Mouse (Mus musculus): Measurements from ENCODE around the gene Bcl7b.
A peak's percentile ranks its signal among the peaks of the same experiment; 100 is the strongest.

Bcl7b gene

GRCm38 (mm10) chr5:135168063-135169062 is at the start of gene Bcl7b:
Gene Bcl7b (plus strand): TSS chr5:135168283.
- DNase-seq (ENCODE audit: low spot score) = peak; percentile 99

DNA sequence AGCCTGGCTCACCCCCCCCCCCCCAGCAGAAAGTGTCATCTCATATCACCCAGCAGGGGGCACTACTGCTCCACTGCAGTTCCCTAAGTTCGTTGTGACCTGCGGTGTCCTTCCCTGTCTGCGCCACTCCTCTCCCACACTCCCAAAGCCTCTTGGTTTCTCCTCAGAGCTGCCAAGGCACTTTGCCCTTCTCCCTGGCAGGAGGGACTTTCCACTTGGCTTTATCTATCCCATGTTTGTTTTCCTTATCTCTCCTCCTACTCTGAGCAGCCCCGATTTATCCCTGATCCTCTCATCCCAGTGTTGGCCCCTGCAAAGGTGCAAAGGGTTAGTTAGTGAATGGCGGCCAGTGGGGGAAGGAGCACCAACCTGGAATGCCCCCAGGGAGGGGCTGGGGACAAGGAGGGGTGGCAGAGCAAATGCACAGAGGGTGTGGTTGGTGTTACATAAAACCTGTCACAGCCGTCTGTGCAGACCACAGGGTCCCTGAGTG is 49.4 kb upstream of the Bcl7b start:
- peak; percentile 64 for DNase-seq (ENCODE audit: low spot score)

DNA sequence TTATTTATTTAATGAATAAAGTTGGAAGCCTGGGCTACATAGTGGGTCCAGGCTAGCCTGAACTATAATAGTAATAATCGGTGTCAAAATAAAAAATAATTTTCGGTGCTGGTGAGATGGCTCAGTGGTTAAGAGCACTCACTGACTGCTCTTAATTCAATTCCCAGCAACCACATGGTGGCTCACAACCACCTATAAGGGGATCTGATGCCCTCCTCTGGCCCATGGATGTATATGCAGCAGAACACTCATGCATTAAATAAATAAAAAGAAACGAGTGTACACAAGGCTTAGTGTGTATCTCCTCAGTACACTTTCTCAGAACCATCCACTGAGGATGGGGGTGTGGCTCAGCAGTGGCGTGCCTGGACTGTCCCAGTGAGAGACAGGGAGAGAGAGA is 47.3 kb upstream of the Bcl7b start:
- no peak for DNase-seq (ENCODE audit: low spot score)

DNA sequence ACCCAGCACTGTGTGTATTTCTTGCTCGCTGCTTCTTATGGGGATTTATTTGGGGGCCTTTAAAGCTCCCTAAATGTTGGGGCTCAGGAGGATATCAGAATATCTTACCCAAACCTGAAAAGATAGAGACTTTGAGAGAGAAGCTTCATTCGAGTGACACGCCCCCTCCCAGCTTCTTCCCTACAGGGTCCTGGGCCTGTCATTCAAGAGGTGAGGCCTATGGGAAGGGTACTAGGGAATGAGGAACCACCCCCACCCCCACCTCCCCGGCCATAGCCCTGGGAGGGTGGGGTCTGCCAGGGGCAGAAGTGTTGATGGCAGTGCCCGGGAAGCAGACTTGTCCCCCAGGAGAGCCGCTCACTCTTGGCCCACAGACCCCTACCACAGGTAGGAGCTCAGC is 42.0 kb upstream of the Bcl7b start:
- DNase-seq (ENCODE audit: low spot score) = no peak

DNA sequence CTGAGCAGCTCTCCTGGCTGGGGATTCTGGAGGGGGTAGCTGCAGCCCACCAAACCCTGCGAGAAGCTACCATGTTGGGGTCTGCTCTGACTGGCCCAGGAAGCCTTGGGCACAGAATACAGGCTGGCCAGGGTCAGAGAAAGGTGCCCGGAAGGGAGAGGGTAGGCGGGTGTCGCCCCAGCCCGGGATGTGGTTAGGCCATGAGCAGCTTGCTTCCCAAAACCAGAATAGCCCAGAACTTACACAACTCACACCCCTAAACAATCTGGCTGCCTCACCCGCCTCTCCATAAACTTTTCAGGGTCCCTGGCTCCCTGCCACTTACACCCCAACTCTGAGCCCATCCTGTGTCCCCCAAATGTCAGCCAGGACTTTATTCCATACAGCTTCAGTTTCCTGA is 40.4 kb upstream of the Bcl7b start:
- DNase-seq (ENCODE audit: low spot score) = no peak

DNA sequence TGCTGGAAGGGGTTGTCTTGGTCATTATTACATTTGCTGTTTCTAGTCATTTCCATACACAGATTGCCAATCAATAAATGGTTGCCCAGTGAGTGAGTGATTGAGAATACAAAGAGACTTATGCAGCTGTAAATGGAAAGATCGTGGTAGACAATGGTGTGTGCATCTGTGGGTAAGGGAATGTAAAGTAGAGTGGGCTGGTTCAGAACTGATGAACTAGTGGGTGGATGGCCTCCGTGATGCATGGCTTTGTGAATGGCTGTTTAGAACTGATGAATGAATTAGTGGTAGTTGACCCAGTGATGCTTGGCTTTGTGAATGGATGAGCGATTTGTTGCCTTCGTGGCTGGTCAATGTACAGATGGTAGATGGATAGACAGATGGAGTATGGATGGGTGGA is 38.3 kb upstream of the Bcl7b start:
- DNase-seq (ENCODE audit: low spot score) = no peak

DNA sequence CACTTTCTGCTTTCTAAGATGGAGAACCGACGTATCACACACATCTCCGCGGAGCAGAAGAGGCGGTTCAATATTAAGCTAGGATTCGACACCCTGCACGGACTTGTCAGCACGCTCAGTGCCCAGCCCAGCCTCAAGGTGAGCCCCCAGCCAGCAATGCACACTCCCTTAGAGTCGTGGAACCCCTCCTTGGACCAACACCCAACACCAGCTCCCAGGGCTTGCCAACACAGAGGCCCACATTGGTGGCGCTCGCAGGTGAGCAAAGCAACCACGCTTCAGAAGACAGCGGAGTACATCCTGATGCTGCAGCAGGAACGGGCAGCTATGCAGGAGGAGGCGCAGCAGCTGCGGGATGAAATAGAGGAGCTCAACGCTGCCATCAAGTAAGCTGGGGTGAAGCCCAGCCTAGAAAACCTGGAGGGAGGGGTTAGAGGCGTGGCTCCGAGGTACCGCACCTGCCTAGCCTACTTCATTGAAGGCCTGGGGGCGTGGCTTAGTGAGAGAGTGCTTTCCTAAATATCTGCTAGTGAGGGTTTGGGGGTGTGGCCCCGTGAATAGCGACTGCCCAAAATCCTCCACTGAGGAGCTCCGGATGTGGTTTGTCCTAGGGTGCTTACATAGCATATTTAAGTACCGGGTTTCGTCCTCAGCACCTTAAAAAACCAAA is 34.2 kb upstream of the Bcl7b start:
- peak; percentile 84 for DNase-seq (ENCODE audit: low spot score)

- peak; percentile 34 for DNase-seq (ENCODE audit: low spot score)
Measured at GRCm38 (mm10) chr5:135134534-135134933, 33.5 kb upstream of the Bcl7b start.

DNA sequence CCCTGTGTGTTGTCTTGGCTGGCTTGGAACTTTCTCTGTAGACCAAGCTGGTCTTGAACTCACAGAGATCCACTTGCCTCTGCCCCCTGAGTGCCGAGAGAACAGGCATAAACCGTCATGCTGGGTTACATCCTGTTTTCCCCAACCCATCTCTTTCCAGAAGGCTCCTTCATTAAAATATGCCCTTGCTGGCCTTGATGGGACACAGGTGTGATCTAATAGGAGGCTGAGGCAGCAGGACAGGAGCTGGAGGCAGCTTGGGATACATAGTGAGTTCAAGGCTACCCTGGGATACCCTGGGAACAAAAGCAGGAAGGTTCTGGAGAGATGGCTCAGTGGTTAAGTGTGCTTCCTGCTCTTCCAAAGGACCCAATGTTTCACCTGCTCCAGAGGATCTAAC is 28.2 kb upstream of the Bcl7b start:
- no peak for DNase-seq (ENCODE audit: low spot score)

DNA sequence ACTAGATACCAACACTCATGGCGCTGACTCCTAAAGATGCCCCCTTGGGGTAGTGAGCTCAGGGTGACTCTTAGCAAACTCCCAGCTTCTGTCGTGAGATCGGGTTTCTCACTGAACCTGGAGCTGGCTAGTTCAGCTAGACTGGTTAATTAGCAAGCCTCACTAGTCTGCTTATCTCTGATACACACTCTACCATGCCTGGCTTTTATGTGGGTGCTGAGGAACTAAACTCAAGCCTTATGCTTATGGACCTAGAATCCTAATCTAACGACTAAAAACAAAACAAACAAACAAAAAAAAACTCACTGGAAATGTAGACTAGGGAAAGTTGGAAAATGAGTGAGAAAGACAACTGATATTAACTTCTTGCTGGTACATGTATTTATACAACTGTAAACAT is 23.6 kb upstream of the Bcl7b start:
- DNase-seq (ENCODE audit: low spot score) = no peak

- no peak for DNase-seq (ENCODE audit: low spot score)
Measured at GRCm38 (mm10) chr5:135145532-135145931, 22.6 kb upstream of the Bcl7b start.

GRCm38 (mm10) chr5:135145955-135146354 is 22.1 kb upstream of the Bcl7b start:
- DNase-seq (ENCODE audit: low spot score) = no peak

DNA sequence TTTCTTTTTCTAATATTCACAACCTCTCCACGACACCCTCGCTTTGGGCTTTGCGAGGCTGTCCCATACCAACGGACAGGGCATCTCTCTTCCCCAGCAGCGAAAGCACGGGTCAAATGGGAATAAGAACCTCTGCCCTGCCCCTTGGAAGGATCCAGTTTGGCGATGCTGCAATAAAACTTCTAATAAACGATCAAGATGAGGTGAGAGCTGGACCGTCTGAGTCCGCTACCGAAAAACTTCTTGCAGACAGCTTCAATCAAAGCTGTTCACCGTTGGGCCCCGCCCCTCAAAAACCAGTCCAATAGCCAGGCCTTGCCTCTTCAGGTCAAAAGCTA is 19.4 kb upstream of the Bcl7b start:
- no peak for DNase-seq (ENCODE audit: low spot score)

- peak; percentile 99 for DNase-seq (ENCODE audit: low spot score)
Measured at GRCm38 (mm10) chr5:135149053-135149819, 18.8 kb upstream of the Bcl7b start, which contains the start of gene Tbl2. Gene Tbl2 (plus strand): TSS chr5:135149657.

GRCm38 (mm10) chr5:135149820-135150178 is 18.3 kb upstream of the Bcl7b start:
- DNase-seq (ENCODE audit: low spot score) = no peak

GRCm38 (mm10) chr5:135156496-135156895 is 11.6 kb upstream of the Bcl7b start:
- DNase-seq (ENCODE audit: low spot score) = no peak

GRCm38 (mm10) chr5:135161221-135161620 is 6.9 kb upstream of the Bcl7b start:
- DNase-seq (ENCODE audit: low spot score) = peak; percentile 85

DNA sequence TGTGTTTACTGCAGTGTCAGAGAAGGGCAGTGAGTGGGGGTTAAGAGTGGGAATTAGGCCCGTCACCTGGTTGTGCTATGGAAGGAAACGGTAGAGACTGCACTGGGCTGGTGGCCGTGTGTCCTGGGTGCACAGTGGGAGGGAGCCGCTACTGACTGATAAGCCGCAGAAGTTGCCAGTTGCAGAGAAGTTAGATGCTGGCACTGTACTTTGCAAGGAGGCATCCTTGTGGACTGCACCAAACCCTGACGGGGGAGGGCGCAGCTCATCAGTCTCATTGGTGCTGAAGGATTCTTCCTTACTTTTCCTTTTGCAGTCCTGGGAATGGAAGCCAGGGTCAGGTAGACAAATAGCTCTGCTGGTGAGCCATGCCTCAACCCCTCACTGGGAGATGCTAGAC is 6.4 kb upstream of the Bcl7b start:
- no peak for DNase-seq (ENCODE audit: low spot score)

DNA sequence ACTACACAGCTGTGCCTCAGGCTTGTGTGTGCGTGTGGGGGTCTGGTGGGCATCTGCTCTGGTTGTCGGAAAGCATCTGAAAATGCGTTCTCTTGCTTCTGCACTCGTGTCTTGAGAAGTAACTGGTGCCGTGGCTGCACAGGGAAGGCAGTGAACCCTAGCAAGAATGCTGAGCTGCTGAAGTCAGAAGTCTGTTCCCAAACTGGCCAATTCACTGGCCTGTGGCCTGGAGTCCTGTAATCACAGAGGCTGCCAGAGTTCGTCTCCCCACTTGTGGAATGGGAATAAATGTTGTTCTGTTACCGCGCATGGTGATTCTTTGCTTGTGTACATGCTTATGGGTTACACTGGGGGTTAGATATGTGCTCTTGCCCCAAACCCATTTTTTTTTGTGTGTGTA is 5.7 kb upstream of the Bcl7b start:
- DNase-seq (ENCODE audit: low spot score) = no peak

GRCm38 (mm10) chr5:135162821-135163220 is 5.3 kb upstream of the Bcl7b start:
- no peak for DNase-seq (ENCODE audit: low spot score)

- no peak for DNase-seq (ENCODE audit: low spot score)
Measured at GRCm38 (mm10) chr5:135166909-135167308, 1.2 kb upstream of the Bcl7b start.

GRCm38 (mm10) chr5:135167469-135167868 is 614 bp upstream of the Bcl7b start:
- no peak for DNase-seq (ENCODE audit: low spot score)

All from lung, postnatal 25 days (tissue).